Mouse (Mus musculus) E14TG2a.4 (cell line): Measurements from ENCODE around the gene Tenm3.

Experiments
- CTCF ChIP-seq: conservative IDR thresholded peaks from 2 replicates; pipeline ENCODE4 v1.5.1; 2014; ENCODE audit warnings: low read length
- POU5F1 ChIP-seq: IDR thresholded peaks from 2 replicates; pipeline ENCODE4 v1.6.1; 2014; ENCODE audit warnings: low read length, borderline replicate concordance

DNA sequence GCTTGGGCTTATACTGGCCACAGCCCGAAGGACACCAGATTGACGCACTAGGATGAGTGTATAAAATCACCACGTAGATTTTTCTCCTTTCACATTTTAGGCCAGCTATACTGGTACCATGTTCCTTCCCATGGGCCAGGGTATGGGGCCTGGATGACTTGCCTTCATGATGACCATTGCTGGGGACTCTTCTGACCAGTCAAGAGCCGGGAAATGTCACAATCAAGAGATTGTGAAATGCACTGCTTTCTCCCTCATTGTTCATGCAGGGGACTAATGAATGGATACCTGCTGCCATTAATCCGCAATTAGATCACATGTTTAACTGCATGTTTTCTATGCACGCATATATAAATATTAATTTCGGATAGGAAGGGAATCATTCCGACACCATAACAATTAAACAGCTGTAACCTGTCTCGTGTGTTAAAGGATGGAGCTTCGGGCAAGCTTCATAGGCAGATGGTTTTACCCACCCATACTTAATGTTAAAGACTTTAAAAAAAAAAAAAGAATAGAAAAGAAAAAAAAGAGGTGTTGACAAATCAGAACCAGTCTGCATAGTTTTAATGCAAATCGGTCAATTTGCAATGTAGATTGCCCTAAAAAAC lies 521.0 kb downstream of the Tenm3 start:
- no peak for TF ChIP-seq CTCF
- TF ChIP-seq POU5F1: no peak
